Comparison of ENCODE assay signal across 7 mouse cellular contexts in genomic region chr2:30265767-30266253, GRCm38 (mm10). TPM values are rescaled to one million over a fixed set of nuclear protein-coding genes. Genes with fewer than 3 reads are reported as not detected.
DNase-seq lines count a peak whose midpoint lies in the region; ATAC-seq lines count a peak whose summit lies in the region.

TSS of gene Phyhd1 (plus strand) at chr2:30266203.

- ATAC-seq in cerebellum, adult (ENCODE audit: insufficient number of reproducible peaks, low FRiP score, low TSS enrichment): peak; percentile 42; the same call in 1 of the 2 replicates
- no peak for ATAC-seq in hindbrain, embryonic 11.5 days (ENCODE audit: low FRiP score)
- peak; percentile 66 for ATAC-seq in lung, embryonic 16.5 days (ENCODE audit: low read depth)

- 0 out of 2 replicates have a peak, but pooled peaks cover 2% of the 10 kb centered on the region for H3K4me1 ChIP-seq in hindbrain, embryonic 11.5 days (replicated peaks; ENCODE audit: control insufficient read depth, insufficient read depth, low read length)
- H3K4me1 ChIP-seq in lung, embryonic 16.5 days (replicated peaks; ENCODE audit: control insufficient read depth, insufficient read depth, low read length): peaks cover 43% of the 10 kb centered on the region

- peak; percentile 95 for DNase-seq in adipocyte (ENCODE audit: low spot score)
- peak; percentile 46 to 73 for DNase-seq in frontal cortex, postnatal 10 days (ENCODE audit: low spot score in 2 of 2)
- no peak for DNase-seq in hindbrain, embryonic 11.5 days (ENCODE audit: low spot score)
- peak; percentile 54 to 58 for DNase-seq in layer of hippocampus, postnatal 10 days (ENCODE audit: low spot score in 2 of 2)
- DNase-seq in yolk sac, embryonic 10.5 days (ENCODE audit: low spot score): peak; percentile 79

- no peak within 1 kb of the TSS for H3K4me2 ChIP-seq in hindbrain, embryonic 11.5 days (replicated peaks; ENCODE audit: low read depth, low read length)
- peak within 1 kb of the TSS; percentile 33 for H3K4me2 ChIP-seq in lung, embryonic 16.5 days (ENCODE audit: low read depth, low read length)

- no peaks in the 10 kb centered on the region for H3K27me3 ChIP-seq in hindbrain, embryonic 11.5 days (ENCODE audit: control insufficient read depth, insufficient read depth, low read length)
- no peaks in the 10 kb centered on the region for H3K27me3 ChIP-seq in lung, embryonic 16.5 days (ENCODE audit: control insufficient read depth, insufficient read depth, low read depth, low read length)

- peak within 1 kb of the TSS; percentile 62 for H3K27ac ChIP-seq in hindbrain, embryonic 11.5 days (ENCODE audit: low read depth, low read length)
- peak within 1 kb of the TSS; percentile 95 for H3K27ac ChIP-seq in lung, embryonic 16.5 days (ENCODE audit: low read length)

- 52% methylated on average over 5 of the region's 5 CpGs for WGBS in hindbrain, embryonic 11.5 days
- WGBS in lung, embryonic 16.5 days: 39% methylated on average over 5 of the region's 5 CpGs

- H3K4me3 ChIP-seq in hindbrain, embryonic 11.5 days (ENCODE audit: low read depth, low read length): no peak within 1 kb of the TSS
- peak within 1 kb of the TSS; percentile 28 for H3K4me3 ChIP-seq in lung, embryonic 16.5 days (ENCODE audit: low read length)

- H3K36me3 ChIP-seq in hindbrain, embryonic 11.5 days (ENCODE audit: control insufficient read depth, insufficient read depth, low read length): 0 out of 2 replicates have a peak, but pooled peaks cover 9% of the 10 kb centered on the region
- peaks cover 27% of the 10 kb centered on the region for H3K36me3 ChIP-seq in lung, embryonic 16.5 days (ENCODE audit: control insufficient read depth, insufficient read depth, low read length)

- no peak within 1 kb of the TSS for H3K9ac ChIP-seq in hindbrain, embryonic 11.5 days (ENCODE audit: low read depth, low read length)
- peak within 1 kb of the TSS; percentile 49 for H3K9ac ChIP-seq in lung, embryonic 16.5 days (ENCODE audit: low read length)

- no peaks in the 10 kb centered on the region for H3K9me3 ChIP-seq in hindbrain, embryonic 11.5 days (ENCODE audit: control insufficient read depth, low read length)
- H3K9me3 ChIP-seq in lung, embryonic 16.5 days (ENCODE audit: control insufficient read depth, low read length): no peaks in the 10 kb centered on the region

RNA-seq across cellular contexts. Expression of gene Phyhd1, which starts in this region (rescaled TPM):
- 4.2 and 5.6 TPM in 2 replicates for polyA plus RNA-seq in hindbrain, embryonic 11.5 days (2014; fragmentation: Nextera tagmentation; extraction: Ambion mirVana)
- 10 to 100 TPM; 16.9 to 19.2 TPM for total RNA-seq in layer of hippocampus, postnatal 10 days (2021)
- 7.4 and 8.2 TPM in 2 replicates for polyA plus RNA-seq in lung, embryonic 16.5 days (2015; fragmentation: Nextera tagmentation; extraction: Ambion mirVana)
